Mouse (Mus musculus) urinary bladder, postnatal 4 days (tissue): ENCODE data around the gene Majin.

Experiments
- DNase-seq, 2 experiments: peaks; one replicate each; pipeline ENCODE4 v3.0.0; 2021 to 2022; ENCODE audit warnings: low spot score in 2 of 2

Majin gene

DNA sequence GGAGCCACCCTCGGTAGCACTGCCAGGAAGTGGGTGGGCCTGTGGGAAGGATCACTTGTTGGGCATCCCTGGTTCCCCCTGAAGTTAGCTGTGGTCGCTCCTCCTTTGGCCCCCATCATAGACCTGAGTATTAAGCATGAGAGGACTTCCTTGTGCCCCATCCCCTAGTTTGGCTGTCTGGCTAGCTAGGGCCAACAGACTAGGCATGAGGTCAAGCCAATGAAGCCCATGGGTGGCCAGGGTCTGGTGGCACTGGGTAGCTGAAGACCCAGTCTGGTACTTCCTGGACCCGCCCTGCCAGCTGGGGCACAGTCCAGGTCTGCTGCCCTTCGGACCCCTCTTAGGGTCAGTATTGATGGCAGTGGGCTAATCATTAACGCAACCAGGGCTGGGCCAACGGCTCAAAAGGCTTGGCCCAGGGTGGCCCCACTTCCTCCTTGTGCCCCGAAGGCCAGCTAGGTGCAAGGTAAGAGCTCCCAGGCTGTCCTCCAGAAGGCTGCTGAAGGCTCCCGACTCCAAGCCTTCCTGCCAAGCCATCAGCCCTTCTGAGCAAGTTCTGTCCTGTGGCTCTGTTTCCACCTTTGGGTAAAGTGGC, 78.7 kb downstream of the Majin start:
- no peak for DNase-seq

- DNase-seq = no peak
These were observed 80.0 kb downstream of the Majin start for GRCm38 (mm10) chr19:6264200-6264599.

DNA sequence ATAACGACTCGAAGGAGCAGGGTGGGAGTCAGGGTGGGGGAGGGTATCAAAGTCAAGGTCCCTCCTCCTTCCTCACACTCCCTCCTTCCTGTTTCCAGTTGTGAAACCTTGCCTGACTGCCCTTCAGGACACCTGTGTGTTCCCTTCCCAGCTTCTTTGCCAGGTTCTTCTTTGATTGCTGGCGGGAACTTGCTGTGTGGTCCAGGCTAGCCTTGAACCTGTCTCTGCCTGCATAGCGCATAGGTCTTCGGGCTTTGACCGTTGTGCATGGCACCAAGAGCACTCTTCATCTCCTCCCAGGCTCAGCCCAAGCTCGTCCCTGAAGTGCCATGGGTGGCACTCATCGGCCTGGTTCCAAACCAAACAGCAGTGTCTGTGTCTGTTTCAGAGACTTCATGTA, 80.8 kb downstream of the Majin start:
- DNase-seq = no peak

DNA sequence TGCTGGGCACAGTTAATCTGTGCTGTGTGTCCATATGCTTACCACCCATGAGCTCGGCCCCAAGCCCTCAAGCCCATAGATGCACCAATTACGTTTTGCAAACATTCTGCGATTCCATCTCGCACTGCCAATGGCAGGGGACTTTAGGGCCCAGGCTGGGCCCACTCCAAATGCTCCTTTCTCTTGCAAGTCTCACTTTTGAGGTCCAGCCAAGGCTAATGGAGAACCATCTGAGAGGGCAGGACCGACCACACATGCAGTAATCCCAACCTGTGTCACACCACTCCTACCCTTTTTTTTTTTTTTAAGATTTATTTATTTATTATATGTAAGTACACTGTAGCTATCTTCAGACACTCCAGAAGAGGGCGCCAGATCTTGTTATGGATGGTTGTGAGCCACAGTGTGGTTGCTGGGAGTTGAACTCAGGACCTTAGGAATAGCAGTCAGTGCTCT, 81.6 kb downstream of the Majin start:
- DNase-seq = no peak

- DNase-seq = no peak
These were observed 83.3 kb downstream of the Majin start for GRCm38 (mm10) chr19:6267306-6268169.

GRCm38 (mm10) chr19:6268170-6268528, 84.0 kb downstream of the Majin start:
- peak; percentile 78 to 90 for DNase-seq

- no peak for DNase-seq
These were observed 84.5 kb downstream of the Majin start for GRCm38 (mm10) chr19:6268670-6269132.

DNA sequence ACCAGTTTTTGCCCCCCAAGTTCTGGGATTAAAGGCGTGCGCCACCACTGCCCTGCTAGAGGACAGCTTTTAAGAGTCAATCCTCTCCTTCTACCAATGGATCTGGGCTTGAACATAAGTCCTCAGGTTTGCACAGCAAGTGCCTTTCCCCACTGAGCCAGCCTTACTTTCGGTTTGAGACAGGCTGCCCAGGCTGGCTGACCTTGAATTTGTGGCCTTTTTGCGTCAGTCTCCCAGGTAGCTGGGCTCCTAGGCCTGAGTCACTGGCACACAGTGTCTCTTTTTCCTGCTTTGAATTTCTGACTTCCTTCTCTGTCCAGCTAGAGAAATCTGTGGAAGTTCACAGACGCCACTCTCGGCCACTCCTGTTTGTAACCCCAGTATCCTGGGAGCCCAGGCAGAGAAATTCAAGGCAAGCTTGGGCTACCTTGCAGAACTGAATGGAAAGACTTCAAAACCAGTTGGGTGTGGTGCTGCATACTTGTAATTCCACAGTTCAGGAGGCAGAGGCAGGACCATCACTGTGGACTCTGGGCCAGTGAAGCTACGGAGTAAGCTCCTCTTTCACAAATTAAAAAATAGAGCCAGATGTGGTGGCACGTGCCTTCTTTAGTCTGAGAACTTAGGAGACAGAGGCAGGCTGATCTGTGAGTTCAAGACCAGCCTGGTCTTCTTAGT, 85.7 kb downstream of the Majin start:
- DNase-seq = no peak

- no peak for DNase-seq
These were observed 86.5 kb downstream of the Majin start for GRCm38 (mm10) chr19:6270661-6271060.

DNA sequence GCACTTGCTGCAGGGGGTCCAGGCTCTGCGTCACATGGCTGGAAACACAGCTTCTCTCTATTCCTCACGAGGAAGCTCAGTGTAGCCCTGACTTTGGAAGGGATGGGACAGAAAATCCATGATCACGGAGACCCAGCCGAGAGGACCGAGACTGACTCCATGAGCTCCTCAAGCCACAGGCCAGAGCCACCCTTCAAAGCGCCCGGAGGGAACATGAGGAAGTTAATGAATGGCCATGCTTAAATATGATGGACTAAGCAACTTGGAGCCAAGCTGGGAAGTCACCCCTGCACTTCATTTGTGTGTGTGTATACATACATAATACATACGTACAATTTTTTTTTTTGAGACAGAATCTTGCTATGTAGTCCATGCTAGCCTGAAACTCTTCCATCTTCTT, 87.0 kb downstream of the Majin start:
- no peak for DNase-seq

GRCm38 (mm10) chr19:6272053-6272452, 87.9 kb downstream of the Majin start:
- no peak for DNase-seq

GRCm38 (mm10) chr19:6272738-6273137, 88.5 kb downstream of the Majin start:
- DNase-seq = no peak

- no peak for DNase-seq
These were observed 89.4 kb downstream of the Majin start for GRCm38 (mm10) chr19:6273592-6273991.
